Mouse (Mus musculus): ENCODE data around the gene Ccdc146.
"Not testable (repeated sequence)": the region's sequence is repeated elsewhere in the genome, so short reads cannot be mapped to it uniquely, and the experiment has no call there.

The Ccdc146 gene

DNA sequence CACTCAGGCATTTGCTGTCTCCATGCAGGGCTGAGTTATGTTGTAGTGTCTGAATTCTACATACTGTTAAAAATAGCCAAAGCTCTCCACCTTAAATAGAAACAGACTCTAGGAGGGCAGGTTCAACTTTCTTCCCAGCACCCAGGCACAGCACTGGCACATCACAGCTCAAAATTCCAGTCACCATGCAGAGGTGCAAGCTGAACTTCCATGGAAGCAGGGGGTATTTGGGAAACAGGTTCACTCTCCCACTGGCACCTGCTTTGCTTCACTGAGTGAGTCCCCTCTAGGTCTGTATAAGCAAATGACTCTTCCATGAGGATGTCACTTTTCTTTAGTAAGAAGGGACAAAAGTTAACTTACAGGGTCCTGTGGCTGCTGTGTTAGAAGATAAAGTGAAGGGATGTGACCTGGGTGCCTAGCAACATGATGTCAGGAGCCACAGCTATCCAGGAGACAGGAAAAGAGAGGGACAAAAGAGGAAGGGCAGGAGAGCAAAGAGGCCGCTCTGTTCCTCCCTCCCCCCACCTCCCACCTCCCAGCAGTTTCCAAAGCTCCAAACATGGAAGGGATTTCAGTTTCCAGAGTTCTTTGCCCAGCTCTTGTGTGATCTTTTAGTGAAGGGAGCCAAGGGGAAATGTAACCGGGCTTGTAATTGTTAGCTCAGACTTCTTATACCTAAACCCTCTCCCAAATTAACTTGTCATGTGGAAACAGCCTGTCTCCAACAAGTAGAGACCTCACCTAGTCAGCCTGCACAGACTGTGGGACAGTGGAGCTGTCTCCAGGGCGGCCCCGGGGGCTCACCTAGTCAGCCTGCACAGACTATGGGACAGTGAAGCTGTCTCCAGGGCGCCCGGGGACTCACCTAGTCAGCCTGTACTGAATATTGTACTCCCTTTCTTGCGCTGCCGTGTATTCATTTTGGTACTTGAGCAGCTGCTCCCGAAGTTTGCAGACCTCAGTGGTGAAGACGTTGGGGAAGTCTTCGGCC is 94.5 kb downstream of the Ccdc146 start:
- DNase-seq, result no peak

DNA sequence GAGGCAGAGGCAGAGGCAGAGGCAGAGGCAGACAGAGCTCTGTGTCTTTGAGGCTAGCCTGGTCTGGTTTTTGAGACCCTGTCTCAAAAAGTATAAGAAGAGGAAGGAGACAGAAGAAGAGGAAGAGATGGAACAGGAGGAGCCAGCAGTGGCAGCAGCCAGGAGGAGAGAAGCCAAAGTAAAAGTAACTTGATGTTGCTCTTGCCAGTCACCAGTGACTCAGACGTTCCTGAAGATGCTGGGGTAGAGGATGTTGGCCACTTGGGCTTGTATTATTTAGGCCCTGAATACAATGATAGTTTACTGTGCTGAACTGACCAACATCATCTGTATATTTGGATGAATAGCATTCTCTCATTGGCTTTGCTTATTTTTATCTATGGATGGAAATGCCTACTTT is 95.9 kb downstream of the Ccdc146 start:
- DNase-seq, result no peak

DNA sequence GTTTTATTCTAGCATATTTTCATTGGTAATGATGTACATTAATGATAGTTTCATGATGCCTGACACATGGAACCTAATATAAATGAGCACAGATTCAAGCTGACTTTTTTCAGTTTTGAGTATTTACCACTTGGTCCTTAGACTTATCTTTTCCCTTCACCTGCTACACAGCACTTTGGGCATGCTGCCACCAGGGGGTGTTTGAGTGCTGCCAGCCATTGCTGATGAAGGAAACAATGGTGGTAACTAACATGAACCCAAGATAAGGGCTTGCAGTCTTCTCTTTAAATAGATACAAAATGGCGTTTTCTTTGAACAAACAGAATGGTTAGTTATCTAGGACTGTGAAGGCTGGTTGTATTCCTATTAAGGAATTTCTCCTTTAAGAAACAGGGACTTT is 98.0 kb downstream of the Ccdc146 start:
- DNase-seq, result peak; percentile 35 to 79

- no peak for DNase-seq
These were observed 104.3 kb downstream of the Ccdc146 start for GRCm38 (mm10) chr5:21320138-21320537.

DNA sequence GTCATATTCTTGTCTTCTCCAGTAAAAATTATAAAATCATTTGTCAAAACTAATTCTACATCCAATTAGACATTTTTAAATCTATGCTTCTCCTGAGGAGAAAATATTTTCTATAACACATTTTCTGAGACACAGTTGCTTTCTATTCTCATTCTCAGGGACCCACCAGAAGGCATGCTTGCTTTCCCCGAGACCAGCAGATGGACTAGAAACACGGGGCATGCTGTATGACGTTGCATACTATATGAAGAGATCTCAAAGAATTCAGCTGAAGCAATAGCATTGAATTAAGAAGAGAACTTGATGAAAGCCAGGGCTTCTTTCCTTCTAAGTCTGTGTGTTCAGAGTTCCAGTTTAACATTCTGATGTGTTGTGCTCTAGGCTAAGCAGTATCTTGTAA is 109.8 kb downstream of the Ccdc146 start:
- DNase-seq, result no peak

GRCm38 (mm10) chr5:21307165-21307564 is 117.3 kb downstream of the Ccdc146 start:
- no peak for DNase-seq

GRCm38 (mm10) chr5:21301011-21301410 is 123.5 kb downstream of the Ccdc146 start:
- no peak for DNase-seq

DNA sequence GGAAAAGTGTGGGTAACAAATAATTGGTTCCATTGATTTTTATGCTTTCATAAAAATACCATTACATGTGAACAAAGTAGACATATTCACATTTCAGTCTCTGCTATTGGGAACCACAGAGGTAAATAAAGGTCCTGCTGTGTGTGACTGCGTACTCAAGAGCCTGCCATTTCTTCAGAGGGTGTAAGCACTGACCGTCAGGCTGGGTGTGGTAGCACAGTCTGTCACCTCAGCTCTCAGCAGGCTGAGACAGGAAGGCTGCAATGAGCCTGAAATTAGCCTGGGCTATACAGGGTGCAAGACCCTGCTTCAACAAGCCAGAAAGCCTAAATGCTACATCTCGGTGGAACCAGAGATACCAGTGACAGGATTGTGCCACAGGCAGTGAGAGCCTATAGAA is 124.4 kb downstream of the Ccdc146 start:
- DNase-seq, result no peak

DNA sequence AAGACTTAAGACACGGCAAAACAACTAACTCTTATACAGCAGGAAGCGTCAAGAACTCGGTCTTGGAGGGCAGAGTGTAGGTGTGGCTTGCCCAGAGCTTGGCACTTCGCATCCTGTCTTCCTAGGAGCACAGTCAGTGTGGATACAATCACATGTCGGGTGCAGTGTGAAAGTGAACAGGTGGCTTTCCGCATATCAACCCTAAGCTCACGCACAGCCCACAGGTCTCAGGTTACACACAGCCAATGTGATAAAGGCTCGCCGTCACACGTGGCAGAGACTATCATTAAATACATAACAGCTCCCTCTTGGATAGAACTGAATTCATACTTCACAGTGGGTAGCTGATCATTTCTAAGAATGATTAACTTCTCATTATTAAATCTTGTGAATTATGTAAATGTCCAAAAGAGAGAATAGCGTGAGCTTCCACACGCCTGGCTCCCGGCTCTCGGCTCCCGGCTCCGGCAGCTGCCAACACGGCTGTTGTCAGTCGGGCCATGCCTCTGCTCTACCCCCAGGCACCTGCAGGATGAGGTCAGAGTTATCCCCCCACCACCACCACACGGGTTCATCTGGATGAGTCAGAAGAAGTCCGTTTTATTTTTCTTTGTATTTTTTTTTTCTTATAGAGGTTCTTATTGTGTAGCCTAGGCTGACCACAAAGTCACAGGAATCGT is 125.3 kb downstream of the Ccdc146 start:
- DNase-seq, result no peak

DNA sequence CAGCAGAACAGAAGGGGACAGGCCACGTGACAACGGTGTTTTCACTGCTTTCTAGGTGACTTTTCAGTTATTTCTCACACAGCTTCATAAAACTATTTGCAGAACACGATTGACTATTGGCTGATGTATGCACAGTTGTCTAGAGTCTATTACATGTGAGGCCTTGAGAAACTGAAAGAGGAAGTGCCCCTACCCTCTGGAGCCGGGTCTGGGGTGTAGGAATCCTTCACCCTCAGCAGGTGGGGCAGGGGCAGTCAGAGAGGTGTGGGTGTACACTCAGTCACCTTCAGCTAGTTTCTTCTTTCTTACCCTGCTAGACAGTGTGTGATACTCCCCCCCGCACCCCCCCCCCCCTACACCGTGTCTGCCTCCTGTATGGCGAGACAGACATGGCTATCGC is 128.8 kb downstream of the Ccdc146 start:
- DNase-seq, result no peak

DNA sequence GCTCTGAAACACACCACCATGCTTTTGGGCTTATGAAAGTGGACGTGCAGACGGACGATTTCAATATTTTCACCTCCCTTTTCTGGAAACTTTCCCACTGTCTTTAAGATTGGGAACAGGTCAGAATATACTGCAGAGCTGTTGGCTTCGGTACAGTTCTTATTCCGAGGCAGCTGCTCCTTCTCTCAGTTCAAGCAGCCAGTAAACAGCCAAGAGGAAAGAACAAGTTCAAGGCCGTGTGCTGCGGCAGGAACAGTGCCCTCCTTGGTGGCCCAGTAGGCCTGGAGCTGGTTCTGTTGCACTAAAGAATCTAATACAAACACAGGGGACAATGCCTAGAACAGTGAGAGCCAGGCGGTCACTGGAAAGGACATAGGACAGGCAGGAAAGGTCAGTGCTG is 133.9 kb downstream of the Ccdc146 start:
- no peak for DNase-seq

- no peak for DNase-seq
These were observed 135.6 kb downstream of the Ccdc146 start for GRCm38 (mm10) chr5:21288658-21289435.

- no peak for DNase-seq
These were observed 141.0 kb downstream of the Ccdc146 start for GRCm38 (mm10) chr5:21283356-21284062.

- not testable (repeated sequence) for DNase-seq
These were observed 146.8 kb downstream of the Ccdc146 start for GRCm38 (mm10) chr5:21277685-21278084.

DNA sequence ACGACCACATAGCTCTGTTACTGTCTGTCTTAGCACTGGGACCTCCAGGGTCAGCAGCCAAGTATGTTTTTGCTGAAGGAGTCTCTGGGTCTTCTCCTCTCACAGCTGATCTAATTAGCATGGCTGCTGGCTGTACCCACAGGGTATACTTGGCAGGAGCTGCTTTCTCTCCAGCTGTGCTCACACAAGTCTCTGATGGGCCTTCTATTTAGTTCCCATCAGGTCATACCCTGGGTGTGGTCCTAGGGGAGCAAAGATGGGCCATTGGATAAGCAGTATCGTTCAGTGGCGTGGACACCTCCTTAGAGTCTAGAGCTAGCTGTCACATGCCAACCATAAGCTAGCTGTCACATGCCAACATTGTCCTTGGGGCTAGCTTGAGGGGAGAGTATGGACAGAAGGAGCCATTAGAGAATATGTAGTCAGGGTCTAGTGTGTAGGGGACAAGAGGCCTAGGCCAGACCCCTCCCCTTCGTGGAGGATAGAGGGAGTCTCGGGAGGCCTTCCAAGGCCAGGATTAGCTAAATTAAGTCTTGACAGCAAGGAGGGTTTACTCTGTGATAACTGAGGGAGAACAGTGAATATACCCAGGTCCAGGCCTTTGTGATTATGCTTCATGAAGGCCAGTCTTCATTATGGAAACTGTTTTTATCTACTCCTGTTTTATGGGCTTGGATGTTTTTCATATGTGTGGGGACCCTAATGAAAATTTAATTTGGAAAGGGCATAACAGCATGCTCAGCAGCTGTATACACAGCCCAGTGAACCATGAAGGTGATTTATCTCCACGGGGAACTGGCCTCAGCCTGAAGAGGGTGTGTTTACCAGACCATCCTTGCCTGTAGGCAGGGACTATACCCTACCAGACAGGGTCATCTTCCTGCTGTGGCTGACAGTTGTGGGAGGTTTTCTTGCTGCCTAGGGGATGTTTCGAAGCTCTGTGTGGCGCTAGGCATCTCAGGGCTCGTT is 152.8 kb downstream of the Ccdc146 start:
- peak in 1 of 2 experiments; percentile 7 for DNase-seq

DNA sequence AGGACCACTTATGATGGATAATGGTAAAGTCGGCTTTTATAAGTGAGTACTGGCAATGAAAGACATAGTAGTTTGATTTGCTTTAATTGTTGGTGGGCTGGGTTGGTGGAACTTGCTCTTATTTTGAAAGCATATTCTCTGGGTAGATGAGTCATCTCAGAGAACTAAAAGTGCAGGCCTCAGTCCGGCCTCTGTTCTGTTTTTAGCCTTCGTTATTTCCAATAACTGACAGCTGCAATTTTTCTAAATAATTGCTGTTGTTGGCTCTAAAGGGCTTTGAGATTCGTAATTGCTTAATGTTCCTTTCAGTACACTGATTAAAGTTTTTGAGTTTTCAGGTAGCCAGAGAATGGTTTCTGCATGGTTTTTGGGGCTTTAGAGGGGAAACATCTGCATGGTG is 153.7 kb downstream of the Ccdc146 start:
- no peak for DNase-seq

DNA sequence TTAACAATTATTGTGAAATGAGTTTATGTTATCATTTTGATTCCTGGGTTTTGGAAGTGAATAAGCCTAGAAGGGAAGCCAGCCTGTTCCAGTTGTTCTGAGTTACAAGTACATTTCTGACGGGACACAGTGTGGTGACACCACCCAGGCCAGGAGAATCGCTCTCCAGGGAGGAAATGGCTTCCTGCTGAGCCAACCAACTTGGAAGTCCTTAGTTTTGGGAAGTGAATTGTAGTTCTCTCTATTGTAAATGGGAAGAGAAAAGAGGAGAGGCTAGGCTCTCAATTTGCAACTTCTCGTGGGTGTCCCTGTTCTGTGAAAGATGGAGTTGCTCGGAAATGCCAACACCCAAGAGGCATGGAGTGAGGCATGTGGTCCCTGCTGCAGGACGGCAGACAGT is 155.0 kb downstream of the Ccdc146 start:
- no peak for DNase-seq

- no peak for DNase-seq
These were observed 157.4 kb downstream of the Ccdc146 start for GRCm38 (mm10) chr5:21267090-21267489.

DNA sequence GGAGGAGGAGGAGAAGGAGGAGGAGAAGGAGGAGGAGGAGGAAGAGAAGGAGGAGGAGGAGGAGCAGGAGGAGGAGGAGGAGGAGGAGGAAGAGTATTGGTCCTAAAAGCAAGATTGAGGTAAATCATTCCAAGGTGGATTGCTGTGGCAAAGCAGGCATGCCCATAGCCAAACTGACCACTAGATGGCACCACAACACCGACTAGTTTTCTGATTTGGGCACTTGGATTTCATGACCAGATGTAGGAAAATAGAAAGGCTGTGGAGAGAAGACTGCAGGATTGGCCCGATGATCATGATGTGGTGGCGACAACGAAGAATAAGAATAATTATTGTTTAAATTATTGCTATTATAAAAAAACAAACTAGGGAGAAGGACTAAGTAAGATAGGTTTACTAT is 159.4 kb downstream of the Ccdc146 start:
- peak; percentile 51 to 80 for DNase-seq

- no peak for DNase-seq
These were observed 160.0 kb downstream of the Ccdc146 start for GRCm38 (mm10) chr5:21264352-21265021.
